Mouse (Mus musculus): Measurements from ENCODE around the gene Mxra7.

- TF ChIP-seq CTCF (IDR thresholded peaks at IDR 0.05; ENCODE audit: control insufficient read depth, insufficient read depth, low read length) (no peak), POLR2A (IDR thresholded peaks at IDR 0.05; ENCODE audit: borderline replicate concordance, control insufficient read depth, low read depth, low read length) (no peak)
These were observed 5.6 kb downstream of the Mxra7 start for GRCm38 (mm10) chr11:116822215-116822614.

All from bone marrow, adult 2 months (tissue).